Mouse (Mus musculus): ENCODE results near the gene Gm11172. TPM values are rescaled to one million over a fixed set of nuclear protein-coding genes. Genes with fewer than 3 reads are reported as not detected.
A peak's percentile ranks its signal among the peaks of the same experiment; 100 is the strongest.

Gm11172 gene
- polyA plus RNA-seq, 1 experiment: not detected

- Histone ChIP-seq H3K27me3 (ENCODE audit: control insufficient read depth, insufficient read depth, insufficient read length) (no peaks in the 10 kb centered on the region), H3K4me3 (ENCODE audit: insufficient read depth, poor library complexity, severe bottlenecking) (peak overlapping the region; percentile 64), H3K79me2 (ENCODE audit: control insufficient read depth, insufficient read depth) (peaks cover 25% of the 10 kb centered on the region), H3K36me3 (ENCODE audit: control insufficient read depth, insufficient read depth) (no peaks in the 10 kb centered on the region), H3K79me3 (ENCODE audit: low read depth) (peaks cover 13% of the 10 kb centered on the region), H3ac (ENCODE audit: control insufficient read depth, insufficient read length, low read depth) (peak overlapping the region; percentile 58)
- TF ChIP-seq USF1 (IDR thresholded peaks at IDR 0.05; ENCODE audit: low read depth) (no peak), MYOD1 (IDR thresholded peaks at IDR 0.05; ENCODE audit: control insufficient read depth, insufficient read length, low read depth) (no peak), CTCF (IDR thresholded peaks at IDR 0.05; ENCODE audit: control insufficient read depth, insufficient read depth, insufficient read length) (no peak), MYOG (IDR thresholded peaks at IDR 0.05; ENCODE audit: control insufficient read depth, extremely low read depth, insufficient read length) (no peak)
Measured at GRCm38 (mm10) chr16:10783152-10783434, 29.6 kb upstream of the Gm11172 start.

GRCm38 (mm10) chr16:10783451-10783850, 29.3 kb upstream of the Gm11172 start:
- no peak for TF ChIP-seq MYOD1 (IDR thresholded peaks at IDR 0.05; ENCODE audit: control insufficient read depth, insufficient read length, low read depth)
- no peak for TF ChIP-seq CEBPB (IDR thresholded peaks at IDR 0.05; ENCODE audit: low read depth)
- no peak for TF ChIP-seq USF1 (IDR thresholded peaks at IDR 0.05; ENCODE audit: low read depth)
- TF ChIP-seq MAX (IDR thresholded peaks at IDR 0.05): no peak
- Histone ChIP-seq H3K27me3 (ENCODE audit: control insufficient read depth, insufficient read depth, insufficient read length) (no peaks in the 10 kb centered on the region), H3K36me3 (ENCODE audit: control insufficient read depth, insufficient read depth) (no peaks in the 10 kb centered on the region), H3K79me2 (ENCODE audit: control insufficient read depth, insufficient read depth) (peaks cover 25% of the 10 kb centered on the region), H3ac (ENCODE audit: control insufficient read depth, insufficient read length, low read depth) (peak overlapping the region; percentile 58), H3K79me3 (ENCODE audit: low read depth) (peaks cover 13% of the 10 kb centered on the region), H3K4me3 (ENCODE audit: insufficient read depth, poor library complexity, severe bottlenecking) (peak overlapping the region; percentile 64)

- Histone ChIP-seq H3K4me3 (ENCODE audit: insufficient read depth, poor library complexity, severe bottlenecking) (peak overlapping the region; percentile 64), H3ac (ENCODE audit: control insufficient read depth, insufficient read length, low read depth) (peak overlapping the region; percentile 90), H3K79me2 (ENCODE audit: control insufficient read depth, insufficient read depth) (peaks cover 25% of the 10 kb centered on the region), H3K27me3 (ENCODE audit: control insufficient read depth, insufficient read depth, insufficient read length) (no peaks in the 10 kb centered on the region), H3K36me3 (ENCODE audit: control insufficient read depth, insufficient read depth) (no peaks in the 10 kb centered on the region), H3K79me3 (ENCODE audit: low read depth) (peaks cover 13% of the 10 kb centered on the region)
- TF ChIP-seq CEBPB (IDR thresholded peaks at IDR 0.05; ENCODE audit: low read depth): no peak
- peak; percentile 44 for TF ChIP-seq CTCF (IDR thresholded peaks at IDR 0.05; ENCODE audit: control insufficient read depth, insufficient read depth, insufficient read length)
- peak; percentile 41 for TF ChIP-seq MAX (IDR thresholded peaks at IDR 0.05)
- no peak for TF ChIP-seq MYOD1 (IDR thresholded peaks at IDR 0.05; ENCODE audit: control insufficient read depth, insufficient read length, low read depth)
- no peak for TF ChIP-seq MYOG (IDR thresholded peaks at IDR 0.05; ENCODE audit: control insufficient read depth, extremely low read depth, insufficient read length)
- TF ChIP-seq USF1 (IDR thresholded peaks at IDR 0.05; ENCODE audit: low read depth): no peak
Measured at GRCm38 (mm10) chr16:10783883-10784792, 28.6 kb upstream of the Gm11172 start.

GRCm38 (mm10) chr16:10784793-10785370, 27.8 kb upstream of the Gm11172 start:
- Histone ChIP-seq H3K79me2 (ENCODE audit: control insufficient read depth, insufficient read depth) (peaks cover 25% of the 10 kb centered on the region), H3ac (ENCODE audit: control insufficient read depth, insufficient read length, low read depth) (peak overlapping the region; percentile 90), H3K79me3 (ENCODE audit: low read depth) (peaks cover 13% of the 10 kb centered on the region), H3K36me3 (ENCODE audit: control insufficient read depth, insufficient read depth) (no peaks in the 10 kb centered on the region), H3K4me3 (ENCODE audit: insufficient read depth, poor library complexity, severe bottlenecking) (peak overlapping the region; percentile 64), H3K27me3 (ENCODE audit: control insufficient read depth, insufficient read depth, insufficient read length) (no peaks in the 10 kb centered on the region)
- TF ChIP-seq CTCF (IDR thresholded peaks at IDR 0.05; ENCODE audit: control insufficient read depth, insufficient read depth, insufficient read length): peak; percentile 91
- TF ChIP-seq USF1 (IDR thresholded peaks at IDR 0.05; ENCODE audit: low read depth): no peak

- Histone ChIP-seq H3K79me2 (ENCODE audit: control insufficient read depth, insufficient read depth) (peaks cover 25% of the 10 kb centered on the region), H3K27me3 (ENCODE audit: control insufficient read depth, insufficient read depth, insufficient read length) (no peaks in the 10 kb centered on the region), H3K4me3 (ENCODE audit: insufficient read depth, poor library complexity, severe bottlenecking) (peak within 1 kb of the TSS; percentile 64), H3K79me3 (ENCODE audit: low read depth) (peaks cover 13% of the 10 kb centered on the region), H3ac (ENCODE audit: control insufficient read depth, insufficient read length, low read depth) (peak within 1 kb of the TSS; percentile 90), H3K36me3 (ENCODE audit: control insufficient read depth, insufficient read depth) (no peaks in the 10 kb centered on the region)
- TF ChIP-seq MYOG (IDR thresholded peaks at IDR 0.05; ENCODE audit: control insufficient read depth, extremely low read depth, insufficient read length): no peak
- TF ChIP-seq MAX (IDR thresholded peaks at IDR 0.05): peak; percentile 45
Measured at GRCm38 (mm10) chr16:10785371-10786231, 27.1 kb upstream of the Gm11172 start, which contains the start of gene Socs1. Gene Socs1, minus strand, starts transcription at chr16:10785536.

- Histone ChIP-seq H3K79me2 (ENCODE audit: control insufficient read depth, insufficient read depth) (peaks cover 25% of the 10 kb centered on the region), H3K36me3 (ENCODE audit: control insufficient read depth, insufficient read depth) (no peaks in the 10 kb centered on the region), H3ac (ENCODE audit: control insufficient read depth, insufficient read length, low read depth) (peak overlapping the region; percentile 50), H3K79me3 (ENCODE audit: low read depth) (peaks cover 13% of the 10 kb centered on the region), H3K4me3 (ENCODE audit: insufficient read depth, poor library complexity, severe bottlenecking) (peak overlapping the region; percentile 64), H3K27me3 (ENCODE audit: control insufficient read depth, insufficient read depth, insufficient read length) (no peaks in the 10 kb centered on the region)
- TF ChIP-seq CTCF (IDR thresholded peaks at IDR 0.05; ENCODE audit: control insufficient read depth, insufficient read depth, insufficient read length) (peak; percentile 56), FOSL1 (IDR thresholded peaks at IDR 0.05; ENCODE audit: insufficient read depth, low read length, poor library complexity, severe bottlenecking) (no peak), MAX (IDR thresholded peaks at IDR 0.05) (peak; percentile 64)
Measured at GRCm38 (mm10) chr16:10786288-10786687, 26.4 kb upstream of the Gm11172 start.
